Mouse (Mus musculus): ENCODE results near the gene Zfp664.

Gene Zfp664

DNA sequence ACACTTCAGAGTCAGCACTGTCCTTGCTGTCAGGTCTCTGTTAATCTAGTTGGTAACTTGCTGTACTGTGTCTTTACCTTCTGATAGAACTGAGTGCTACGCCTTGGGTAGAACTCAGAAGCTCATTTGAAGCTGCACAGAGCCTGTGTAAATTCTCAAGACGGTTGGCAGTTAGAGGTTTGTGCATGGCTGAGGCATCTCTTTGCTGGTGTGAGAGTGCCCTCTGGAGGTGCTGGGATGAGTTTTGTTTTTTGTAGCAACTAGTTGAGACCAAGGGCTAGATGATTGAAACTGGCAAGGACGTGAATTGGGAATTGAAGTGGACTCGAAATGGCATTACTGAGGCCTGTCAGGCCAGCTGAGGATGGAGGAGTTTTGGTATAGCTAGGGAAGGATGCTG is 6.5 kb downstream of the Zfp664 start:
- in situ Hi-C loops (cut with MboI, MseI), result no loop called here

DNA sequence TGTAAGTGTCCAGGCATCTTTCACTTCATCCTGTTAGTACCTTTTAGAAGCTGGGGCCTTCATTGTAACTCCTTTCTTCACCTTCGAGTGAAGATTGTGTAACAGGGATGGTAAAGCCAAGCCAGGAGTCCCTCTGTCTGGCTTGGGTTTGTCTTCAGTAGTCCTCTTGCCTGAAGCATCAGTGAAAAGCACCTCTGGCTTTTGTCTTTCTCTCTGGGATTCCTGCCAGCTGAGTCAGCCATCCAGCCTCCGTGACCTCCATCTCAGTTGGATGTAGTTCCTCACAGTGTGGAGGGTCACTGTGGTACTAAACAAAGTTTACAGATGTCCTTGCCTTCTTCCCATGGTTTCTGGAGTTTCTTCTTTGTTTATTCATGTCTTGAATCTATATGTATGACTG is 9.5 kb downstream of the Zfp664 start:
- in situ Hi-C loops (cut with MboI, MseI), result loop anchor here in 1 of 2 experiments (10.0 kb wide), 1 partner anchor 267 kb away; no protein-coding TSS in a partner anchor

DNA sequence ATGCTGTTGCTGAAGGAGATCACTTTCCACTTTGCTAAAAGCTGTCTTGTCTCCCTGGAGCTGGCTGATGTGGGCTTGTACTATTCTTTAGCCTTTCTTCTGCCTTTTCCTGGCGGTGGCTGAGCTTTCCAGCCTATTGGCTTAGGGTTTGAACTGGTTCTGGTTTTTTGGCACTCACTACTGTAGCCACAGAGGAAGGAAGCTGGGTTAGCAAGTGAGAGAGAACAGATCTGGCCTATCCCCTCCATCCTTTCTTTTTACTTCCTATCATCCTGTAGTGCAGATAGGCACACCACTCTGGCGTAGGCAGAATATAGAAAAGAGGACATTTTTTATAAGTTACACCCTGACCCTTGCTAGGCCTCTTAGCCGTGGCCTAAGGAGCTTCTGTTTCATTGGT is 10.6 kb downstream of the Zfp664 start:
- in situ Hi-C loops (cut with MboI, MseI), result loop anchor here in 1 of 2 experiments (10.0 kb wide), 1 partner anchor 268 kb away; no protein-coding TSS in a partner anchor

DNA sequence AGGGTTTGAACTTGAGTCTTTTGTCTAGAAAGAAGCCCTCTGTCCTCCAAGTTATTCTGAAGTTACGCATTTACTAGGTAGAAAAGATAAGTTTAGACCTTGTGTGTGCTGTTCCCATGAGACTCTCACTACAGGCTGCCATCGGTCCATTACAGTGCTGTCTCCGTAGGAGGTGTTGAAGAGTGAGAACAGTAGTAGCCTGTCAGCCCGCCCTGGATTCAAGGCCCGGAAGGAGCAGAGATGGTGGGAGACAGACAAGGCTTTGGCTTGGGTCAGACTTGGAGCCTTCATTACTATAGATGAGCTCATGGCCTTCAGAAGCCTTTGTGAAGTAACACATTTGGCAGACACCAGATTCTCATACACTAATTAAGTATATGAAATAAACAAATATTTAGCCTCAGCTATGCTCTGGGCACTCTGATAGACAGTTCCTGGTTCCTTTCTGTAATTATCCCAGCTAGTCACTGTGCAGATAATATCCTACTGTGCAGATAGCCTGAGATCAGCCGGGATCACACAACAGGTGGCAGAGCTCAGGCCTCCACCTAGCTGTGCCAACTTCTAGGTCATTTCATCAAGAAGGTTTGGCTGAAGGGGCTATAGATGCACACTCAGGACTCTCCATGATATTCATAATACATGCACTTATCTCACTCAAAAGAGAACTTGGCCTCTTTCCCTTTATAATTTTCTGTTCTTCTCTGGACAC is 11.6 kb downstream of the Zfp664 start:
- in situ Hi-C loops (cut with MboI, MseI), result loop anchor here in 1 of 2 experiments (10.0 kb wide), 1 partner anchor 269 kb away; no protein-coding TSS in a partner anchor

DNA sequence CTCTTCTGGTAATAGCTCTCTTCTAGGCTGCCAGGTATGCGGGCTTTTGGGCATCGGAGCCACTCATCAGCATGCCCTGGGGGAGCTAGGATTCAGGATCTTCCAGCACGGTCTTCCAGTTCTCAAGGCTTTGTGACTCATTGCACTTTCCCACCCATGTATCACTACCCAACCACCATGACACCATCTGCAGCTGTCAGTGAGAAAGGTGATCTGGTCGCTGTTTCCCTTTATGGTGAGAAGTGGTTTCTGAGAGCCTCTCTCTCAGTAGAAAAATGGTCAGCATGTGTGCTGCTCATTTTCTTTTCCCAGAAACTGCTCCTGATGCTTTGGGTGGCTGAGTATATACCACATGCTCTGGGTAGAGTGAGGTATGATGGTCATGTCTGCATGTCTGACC is 16.8 kb downstream of the Zfp664 start:
- in situ Hi-C loops (cut with MboI, MseI), result loop anchor here in 1 of 2 experiments (10.0 kb wide), 1 partner anchor 274 kb away; no protein-coding TSS in a partner anchor

DNA sequence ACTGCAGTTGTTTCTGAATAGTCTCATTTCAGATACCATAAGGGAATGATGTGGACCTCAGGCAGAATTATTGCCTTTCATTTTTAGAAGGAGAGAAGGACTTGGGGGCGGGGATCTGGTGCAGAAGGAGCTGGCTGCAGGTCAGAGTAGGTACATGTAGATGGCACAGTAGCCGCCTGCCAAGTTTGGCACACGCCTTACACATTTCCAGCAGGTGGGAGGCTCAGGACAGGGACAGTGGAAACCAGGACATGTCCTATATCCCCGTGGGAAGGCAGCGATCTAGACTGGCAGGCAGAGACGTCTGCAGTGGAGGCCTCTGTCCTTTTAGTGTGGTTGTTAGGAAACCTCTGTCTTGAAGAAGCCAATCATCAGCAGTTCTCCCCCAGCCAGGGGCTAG is 17.3 kb downstream of the Zfp664 start:
- in situ Hi-C loops (cut with MboI, MseI), result loop anchor here in 1 of 2 experiments (10.0 kb wide), 1 partner anchor 275 kb away; no protein-coding TSS in a partner anchor

DNA sequence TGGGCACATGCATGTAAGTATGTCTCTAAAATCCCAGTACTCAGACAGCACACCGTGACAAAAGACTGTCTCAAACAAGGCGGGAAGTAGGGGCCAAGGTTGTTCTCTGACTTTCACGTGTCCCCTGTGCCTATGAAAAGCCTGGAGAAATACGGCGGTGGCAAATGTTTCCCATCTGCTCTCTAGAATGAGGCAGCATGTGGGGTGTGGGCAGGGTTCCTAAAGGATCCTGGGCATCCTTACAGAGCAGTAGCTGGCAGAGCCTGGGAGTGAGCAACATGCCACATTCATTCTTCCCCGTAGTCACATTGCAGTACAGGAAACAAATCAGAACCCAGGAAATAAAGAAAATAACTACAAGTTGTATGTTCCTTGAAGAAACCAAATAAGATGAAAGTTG is 21.4 kb downstream of the Zfp664 start:
- in situ Hi-C loops (cut with MboI, MseI), result no loop called here

DNA sequence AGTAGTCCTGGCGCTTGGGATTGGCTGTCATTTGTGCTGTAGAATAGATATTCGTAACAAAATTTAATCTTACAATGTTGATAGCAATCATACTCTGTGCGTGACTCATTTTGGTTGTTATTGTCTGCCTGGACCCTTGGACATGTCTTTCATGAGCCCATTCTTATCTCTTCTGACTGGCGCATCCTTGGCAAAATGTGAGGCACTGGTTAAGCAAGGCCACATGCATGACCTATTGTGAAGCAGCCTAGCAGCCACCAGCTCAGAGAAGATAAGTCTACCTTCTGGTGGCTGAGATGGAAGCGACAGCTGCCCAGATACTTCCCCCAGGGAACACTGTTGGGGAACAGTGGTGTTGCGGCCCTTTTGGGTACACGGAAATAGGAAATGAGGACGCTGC is 26.2 kb downstream of the Zfp664 start:
- in situ Hi-C loops (cut with MboI, MseI), result no loop called here

DNA sequence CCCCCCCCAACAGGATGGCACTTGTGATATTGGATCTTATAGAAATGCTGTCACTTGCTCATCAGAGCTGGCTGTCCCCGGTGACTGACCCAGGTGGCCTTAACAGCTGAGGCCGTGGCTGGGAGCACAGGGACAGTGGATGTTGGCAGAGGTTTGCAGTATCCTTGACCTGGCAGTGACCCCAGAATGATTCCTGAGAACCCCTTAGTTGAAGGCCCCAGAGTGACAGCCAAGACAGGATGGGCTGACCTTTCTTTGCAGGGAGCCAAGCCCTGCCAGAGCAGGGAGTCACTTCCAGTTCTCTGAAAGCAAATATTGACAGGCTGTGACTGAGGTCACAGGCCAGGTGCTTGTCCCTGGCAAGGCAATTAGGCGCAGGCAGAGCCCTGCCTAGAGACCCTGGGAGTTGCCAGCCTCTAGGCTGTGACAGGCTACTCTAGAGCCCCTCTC is 29.5 kb downstream of the Zfp664 start:
- in situ Hi-C loops (cut with MboI, MseI), result loop anchor here in 1 of 2 experiments (5.0 kb wide), 1 partner anchor 320 kb away; no protein-coding TSS in a partner anchor

DNA sequence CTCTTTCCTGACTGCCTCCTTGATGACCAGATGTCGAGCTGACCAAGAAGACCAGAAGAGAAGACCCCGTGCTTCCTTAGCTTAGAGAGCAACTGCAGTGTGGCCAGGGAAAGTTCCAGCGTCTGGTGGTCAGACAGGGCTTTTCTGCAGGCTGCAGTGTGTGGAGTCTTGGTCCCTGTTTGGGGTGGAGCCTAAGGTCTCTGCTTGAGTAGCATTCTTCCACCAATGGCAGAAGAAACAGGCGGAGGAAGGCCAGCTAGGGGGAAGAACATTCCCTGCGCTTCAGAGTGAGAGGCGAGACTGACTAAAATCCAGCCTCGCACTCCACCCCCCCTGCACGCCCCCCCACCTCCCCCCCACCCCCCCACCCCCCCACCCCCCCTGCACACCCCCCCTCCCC is 33.6 kb downstream of the Zfp664 start:
- in situ Hi-C loops (cut with MboI, MseI), result no loop called here

DNA sequence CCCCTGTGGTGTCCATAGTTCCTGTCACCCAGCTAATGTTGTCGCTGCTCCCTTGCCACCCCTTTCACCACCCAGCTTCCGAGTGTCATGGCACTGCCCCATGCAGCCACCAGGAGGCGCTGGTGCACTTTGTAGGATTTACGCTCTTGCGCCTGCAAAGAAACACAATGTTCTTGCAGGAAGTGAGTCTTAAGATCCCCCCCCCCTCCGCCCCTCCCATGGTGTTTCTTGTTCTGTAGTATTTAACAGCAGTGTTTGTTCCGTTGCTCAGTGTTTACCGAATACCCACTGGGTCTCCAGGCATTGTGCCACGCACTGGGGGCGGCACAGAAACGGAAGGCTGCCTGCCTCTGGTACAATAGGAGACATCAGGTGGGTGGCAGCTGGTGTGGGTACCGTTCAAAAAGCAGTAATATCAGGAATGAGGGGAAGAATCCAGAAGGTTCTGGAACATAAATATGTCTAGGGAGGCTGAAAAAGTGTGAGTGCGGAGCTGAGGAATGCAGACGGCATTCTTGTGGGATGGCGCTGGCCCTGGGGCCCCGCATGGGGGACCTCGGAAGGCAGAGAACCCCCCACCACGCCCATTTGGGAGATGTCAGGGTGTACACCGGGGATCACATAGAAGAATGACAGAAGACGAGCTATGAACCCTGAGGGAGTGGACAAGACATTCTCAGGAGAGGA is 37.6 kb downstream of the Zfp664 start:
- in situ Hi-C loops (cut with MboI, MseI), result loop anchor here in 1 of 2 experiments (5.0 kb wide), 1 partner anchor 372 kb away; no protein-coding TSS in a partner anchor

DNA sequence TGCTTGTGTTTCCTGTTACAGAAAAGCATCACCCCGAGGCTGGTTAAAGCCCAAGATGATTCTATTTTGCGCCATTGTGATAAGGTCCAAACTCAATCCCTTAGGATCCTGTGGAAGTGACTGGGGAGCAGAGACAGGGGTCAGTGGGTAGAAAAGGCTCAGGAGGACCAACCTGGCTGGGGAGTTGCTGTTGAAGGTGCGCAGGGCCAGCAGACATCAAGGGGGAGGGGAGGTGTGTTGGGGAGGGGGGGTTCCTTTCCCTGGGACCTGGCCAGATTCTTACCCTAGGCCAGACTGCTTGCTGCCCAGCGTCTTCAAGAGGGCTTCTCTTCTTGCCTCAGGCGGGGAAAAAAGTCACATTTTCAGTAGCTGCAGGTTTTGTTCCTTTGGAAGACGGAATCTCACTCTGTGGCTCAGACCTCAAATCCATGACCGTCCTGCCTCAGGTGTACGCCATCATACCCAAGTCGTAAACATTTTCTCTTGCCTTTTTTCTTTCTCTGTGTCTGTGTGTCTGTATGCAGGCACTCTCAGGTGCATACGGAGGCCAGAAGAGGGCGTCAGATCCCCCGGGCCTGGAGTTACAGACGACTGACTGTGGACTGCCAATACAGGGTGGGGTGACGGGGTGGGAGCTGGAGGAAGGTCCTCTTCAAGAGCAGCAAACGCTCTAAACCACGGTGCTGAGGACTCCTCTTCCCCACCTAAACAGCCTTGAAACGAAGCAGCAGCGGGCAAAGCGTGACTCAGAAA is 38.4 kb downstream of the Zfp664 start:
- in situ Hi-C loops (cut with MboI, MseI), result loop anchor here in 1 of 2 experiments (5.0 kb wide), 1 partner anchor 371 kb away; no protein-coding TSS in a partner anchor

DNA sequence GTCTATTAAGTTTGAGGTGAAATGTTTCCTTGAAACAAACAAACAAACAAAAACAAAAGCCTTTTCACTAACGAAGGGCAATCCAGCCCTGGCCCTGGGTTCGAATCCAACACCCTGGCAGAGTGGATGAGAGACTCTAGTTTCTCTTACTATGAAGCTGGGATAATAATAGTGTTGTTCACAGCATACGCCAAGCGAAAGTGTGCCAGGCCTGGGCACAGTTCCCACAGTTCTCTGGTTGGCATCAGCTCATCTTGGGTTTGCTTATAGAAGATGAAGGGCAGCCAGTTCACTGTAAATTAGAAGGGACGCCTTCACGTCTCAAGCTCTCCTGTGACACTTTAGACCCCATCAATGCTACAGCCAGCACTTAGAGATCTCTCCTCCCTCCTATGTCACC is 39.2 kb downstream of the Zfp664 start:
- in situ Hi-C loops (cut with MboI, MseI), result loop anchor here in 1 of 2 experiments (5.0 kb wide), 1 partner anchor 371 kb away; no protein-coding TSS in a partner anchor

DNA sequence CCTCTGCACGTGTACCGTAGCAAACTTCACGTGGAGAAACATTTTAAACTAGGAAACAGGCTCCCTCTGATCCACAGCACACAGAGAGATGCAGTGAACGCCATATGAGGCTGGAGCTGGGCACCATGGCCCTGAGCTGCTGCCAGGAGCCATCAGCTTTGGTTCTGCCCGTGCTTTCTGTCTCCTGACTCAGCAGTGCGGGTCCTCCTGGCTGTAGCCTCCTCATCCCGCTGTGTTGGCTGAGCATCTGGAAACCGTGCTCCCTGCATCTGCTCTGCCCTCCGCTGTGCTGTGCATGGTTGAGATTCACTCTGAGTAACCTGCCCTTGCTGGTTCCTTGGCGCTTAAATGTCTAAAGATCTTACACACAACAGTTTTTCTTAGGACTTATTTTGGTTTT is 39.7 kb downstream of the Zfp664 start:
- in situ Hi-C loops (cut with MboI, MseI), result loop anchor here in 1 of 2 experiments (5.0 kb wide), 1 partner anchor 370 kb away; no protein-coding TSS in a partner anchor

DNA sequence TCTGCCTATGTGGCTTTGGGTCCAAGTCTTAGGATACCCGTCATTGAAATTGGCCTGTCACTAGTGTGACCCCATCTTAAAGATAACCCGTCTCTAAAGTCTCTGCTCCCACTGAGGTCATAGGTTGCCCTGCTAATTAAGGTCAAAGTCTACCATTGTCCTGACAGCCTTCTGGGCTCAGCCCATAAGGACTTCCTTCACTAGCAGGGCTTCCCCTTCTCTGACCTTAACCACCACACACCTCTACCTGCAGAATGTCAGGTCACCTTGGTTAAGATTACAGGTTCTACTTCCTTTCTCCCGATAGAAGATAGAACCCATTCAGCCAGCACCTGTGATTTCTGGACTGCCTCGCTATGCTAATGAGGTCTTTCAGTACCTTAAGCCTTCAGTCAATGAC is 41.4 kb downstream of the Zfp664 start:
- in situ Hi-C loops (cut with MboI, MseI), result loop anchor here in 1 of 2 experiments (5.0 kb wide), 1 partner anchor 368 kb away; no protein-coding TSS in a partner anchor

DNA sequence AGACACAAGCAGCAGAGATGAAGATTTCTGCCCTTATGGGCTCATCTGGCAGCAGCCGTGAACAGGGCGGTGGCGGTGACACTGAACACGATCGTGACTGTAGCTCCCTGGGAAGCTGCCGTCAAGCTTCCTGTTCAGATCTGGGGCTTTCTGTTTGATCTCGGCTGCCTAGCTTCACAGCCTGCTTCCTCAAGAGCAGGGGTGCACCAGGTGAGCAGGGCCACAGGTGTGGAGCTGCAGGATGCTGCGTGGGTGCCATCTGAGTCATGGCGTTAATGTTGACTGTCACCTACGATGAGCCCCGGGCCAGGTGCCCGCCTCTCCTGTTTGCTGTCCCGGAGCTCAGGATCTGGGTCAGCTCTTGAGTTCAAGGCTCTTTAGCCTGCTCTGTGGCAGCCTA is 44.4 kb downstream of the Zfp664 start:
- in situ Hi-C loops (cut with MboI, MseI), result loop anchor here (5.0 kb wide), 2 partner anchors 105 to 365 kb away; no protein-coding TSS in a partner anchor

DNA sequence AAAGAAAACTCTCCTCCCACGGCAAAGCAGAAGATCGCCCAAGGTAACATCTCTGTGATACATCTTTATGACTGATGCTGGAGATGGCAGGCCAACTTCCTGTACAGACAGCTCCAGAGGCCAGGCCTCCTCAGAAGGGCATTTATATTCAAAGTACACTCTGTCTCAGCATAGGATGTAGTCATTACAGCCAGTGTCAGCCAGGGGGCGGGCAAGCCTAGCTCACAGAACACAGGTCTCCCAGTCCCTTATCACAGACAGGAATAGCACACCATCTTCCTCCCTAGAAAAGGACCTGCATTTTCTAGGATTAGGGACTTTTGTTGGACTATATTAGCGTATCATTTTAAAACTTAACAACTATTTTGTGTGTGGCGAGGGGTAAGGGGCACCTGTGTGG is 46.4 kb downstream of the Zfp664 start:
- in situ Hi-C loops (cut with MboI, MseI), result loop anchor here (5.0 kb wide), 2 partner anchors 103 to 363 kb away; no protein-coding TSS in a partner anchor

DNA sequence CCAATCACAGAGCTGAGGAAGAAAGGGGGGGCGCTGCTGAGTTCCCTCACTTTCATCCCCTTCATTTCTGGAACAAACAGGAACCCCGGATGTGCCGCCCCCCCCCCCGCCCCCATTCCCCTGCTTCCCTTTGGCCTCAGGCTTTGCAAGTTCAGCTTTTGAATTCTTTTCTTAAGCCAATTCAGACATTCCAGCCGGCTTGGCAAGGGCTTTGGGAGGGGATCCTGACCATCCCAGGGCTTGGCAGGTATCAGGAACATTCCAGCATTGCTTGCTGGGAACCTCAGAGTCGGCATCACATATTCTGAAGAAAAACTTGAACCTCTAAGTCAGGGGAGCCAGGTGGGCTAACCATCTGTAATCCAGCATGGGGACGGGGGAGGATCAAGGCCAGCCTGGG is 49.8 kb downstream of the Zfp664 start:
- in situ Hi-C loops (cut with MboI, MseI), result loop anchor here in 1 of 2 experiments (5.0 kb wide), 1 partner anchor 340 kb away; no protein-coding TSS in a partner anchor

DNA sequence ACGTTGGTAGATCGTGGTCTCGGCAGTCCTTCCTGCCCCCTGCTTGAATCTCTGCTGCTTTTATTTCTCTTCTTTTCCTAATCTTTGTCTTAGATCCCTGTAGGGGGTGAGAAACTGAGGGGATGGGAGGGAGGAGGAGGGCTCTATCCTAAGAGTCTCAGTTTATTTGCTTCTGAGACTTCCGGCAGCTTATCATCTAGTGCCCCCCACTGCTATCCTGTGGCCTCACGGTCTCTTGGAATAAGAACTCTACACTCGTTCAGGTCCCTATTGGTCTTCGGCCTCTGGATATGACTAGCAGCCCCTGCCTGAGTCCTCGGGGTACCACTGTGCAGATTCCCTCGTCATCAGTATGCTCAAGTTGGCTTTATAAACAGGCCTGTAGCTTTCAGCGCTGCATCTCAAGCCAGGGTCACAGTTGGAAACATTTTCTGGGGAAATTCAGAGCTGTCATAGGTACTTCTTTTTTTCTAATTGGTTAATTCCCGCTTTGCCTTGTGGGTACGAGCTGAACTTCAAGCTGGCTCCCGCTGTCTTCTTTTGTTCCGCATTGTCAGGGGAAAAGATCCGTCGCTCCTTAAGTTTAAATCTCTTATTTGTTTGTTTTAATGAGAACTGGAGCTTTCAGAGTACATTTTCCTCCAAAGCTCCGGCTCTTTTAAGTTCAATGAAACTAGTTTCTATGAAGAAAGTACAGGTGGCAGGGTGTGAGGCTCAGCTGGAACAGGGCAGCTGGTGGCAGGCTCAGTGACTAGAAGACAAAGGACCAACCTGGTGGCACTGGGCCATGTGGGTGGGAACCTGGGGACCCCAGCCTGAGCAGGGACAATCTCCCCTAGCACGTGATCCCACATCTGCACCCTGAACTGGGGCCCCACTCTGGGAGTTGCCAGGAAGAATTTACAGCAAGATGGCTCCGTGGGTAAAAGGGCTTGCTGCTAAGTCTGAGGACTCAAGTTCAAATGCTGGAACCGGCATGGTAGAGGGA is 50.7 kb downstream of the Zfp664 start:
- in situ Hi-C loops (cut with MboI, MseI), result loop anchor here in 1 of 2 experiments (5.0 kb wide), 1 partner anchor 339 kb away; no protein-coding TSS in a partner anchor

DNA sequence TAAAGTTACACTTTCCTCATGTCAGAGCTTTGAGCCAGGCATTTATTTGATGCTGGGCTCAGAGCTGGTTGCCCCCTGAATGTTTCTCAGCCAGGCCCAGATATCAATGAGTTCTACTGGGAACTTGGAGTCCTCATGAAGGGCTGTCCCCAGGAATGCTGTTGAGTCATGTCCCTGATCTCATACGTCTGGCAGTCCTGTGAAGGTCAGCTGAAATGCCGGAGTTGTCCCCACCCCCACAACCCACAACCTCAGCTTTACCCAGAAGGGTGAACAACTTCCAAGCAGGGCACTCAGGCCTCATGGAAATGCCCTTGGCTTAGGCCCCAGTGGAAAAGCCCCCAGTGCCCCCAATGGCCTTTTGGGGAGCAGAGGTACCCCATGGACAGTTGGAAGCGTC is 57.3 kb downstream of the Zfp664 start:
- in situ Hi-C loops (cut with MboI, MseI), result no loop called here

Data from T-helper 17 cell (primary cell).